18 mouse cellular contexts compared by ENCODE assay signal in genomic region chr13:43085226-43085625, GRCm38 (mm10).
DNase-seq lines count a peak whose midpoint lies in the region.
"Had no signal": no experiment of that assay in that cellular context is flagged by ENCODE, and none has a peak within 500 bp of the region (broad histone marks: within the 10 kb centered on the region; RNA-seq: fewer than 3 reads in every experiment).

No protein-coding gene starts in this region.

- peak; percentile 18 for DNase-seq in adrenal gland, postnatal 14 days
- DNase-seq in adrenal gland, postnatal 4 days (ENCODE audit: low spot score in 2 of 2), result no peak
- peak; percentile 85 for DNase-seq in Muller cell, postnatal 12 days (ENCODE audit: inconsistent ontology term)
- peak; percentile 8 for DNase-seq in adipocyte (ENCODE audit: low spot score)
- DNase-seq in kidney, postnatal 14 days, result no peak
- no peak for DNase-seq in heart, adult 8-10 months (ENCODE audit: low spot score)
- DNase-seq: B cell, adult 2 months; cerebellum, adult 11-12 months; cerebellum, adult 8-10 months; cerebellum, postnatal 10 days; cerebellum, postnatal 36 days; embryo, embryonic 11 days; gastrocnemius, postnatal 10 days; gastrocnemius, postnatal 36 days; heart, postnatal 10 days; heart, postnatal 36 days; kidney, adult 11 months; kidney, adult 8-10 months had no signal

Comparison
In these comparisons a context has a peak if more than half of its experiments do, and no peak if none do; other contexts are left out.
1. DNase-seq: peak in adrenal gland, postnatal 14 days (single experiment), Muller cell, postnatal 12 days (single experiment) and adipocyte (single experiment); none in adrenal gland, postnatal 4 days (0 of 2), kidney, postnatal 14 days (single experiment) and heart, adult 8-10 months (single experiment).